Mouse (Mus musculus) kidney, embryonic 15.5 days (tissue): Measurements from ENCODE around the gene Pcp4l1. TPM values are rescaled to one million over a fixed set of nuclear protein-coding genes. Genes with fewer than 3 reads are reported as not detected.

Source experiments
- ATAC-seq: fragments of 200-750 bp; cut with Nextera tagmentation; replicated peaks from 2 replicates; pipeline ENCODE4 v1.8.0; 2017; ENCODE audit warnings: moderate TSS enrichment; ENCODE audit not compliant: low FRiP score
- H3K27ac ChIP-seq: fragments of 300-500 bp; sonication (generic); 2 replicates; pipeline ENCODE4 v1.5.1; 2015; ENCODE audit warnings: mild to moderate bottlenecking, inconsistent platforms
- H3K27me3 ChIP-seq: fragments of 300-500 bp; sonication (generic); 2 replicates; pipeline ENCODE4 v1.6.1; 2015; ENCODE audit warnings: inconsistent platforms
- H3K36me3 ChIP-seq: fragments of 300-500 bp; sonication (generic); 2 replicates; pipeline ENCODE4 v1.6.1; 2015; ENCODE audit warnings: inconsistent platforms
- H3K4me1 ChIP-seq: fragments of 300-500 bp; sonication (generic); 2 replicates; pipeline ENCODE4 v1.6.1; 2015; ENCODE audit warnings: inconsistent platforms
- H3K4me2 ChIP-seq: fragments of 300-500 bp; sonication (generic); 2 replicates; pipeline ENCODE4 v1.6.1; 2015; ENCODE audit warnings: moderate library complexity, mild to moderate bottlenecking, inconsistent platforms
- H3K4me3 ChIP-seq: fragments of 300-500 bp; sonication (generic); replicated peaks from 2 replicates; pipeline ENCODE4 v1.5.1; 2015; ENCODE audit warnings: mild to moderate bottlenecking, inconsistent platforms
- H3K9ac ChIP-seq: fragments of 300-500 bp; sonication (generic); 2 replicates; pipeline ENCODE4 v1.6.1; 2015; ENCODE audit warnings: mild to moderate bottlenecking, inconsistent platforms
- H3K9me3 ChIP-seq: fragments of 300-500 bp; sonication (generic); replicated peaks from 2 replicates; pipeline ENCODE4 v1.6.1; 2016; ENCODE audit warnings: inconsistent platforms
- WGBS: fragments of 180-500 bp; shearing (Covaris S2); methylation state at CpG from one replicate; pipeline ENCODE4 v1.1.7; 2015; ENCODE audit warnings: mixed read lengths; 5-methylcytosine and 5-hydroxymethylcytosine counted together
- polyA plus RNA-seq: library from polyadenylated mRNA; unstranded; fragments of >200 nt; fragmentation: Nextera tagmentation; extraction: Ambion mirVana; gene quantifications from 2 replicates; pipeline ENCODE4 v1.2.1, GENCODE M21; 2015

Pcp4l1 gene
- polyA plus RNA-seq, 1 experiment from 2014 or later: 4.0 TPM

GRCm38 (mm10) chr1:171220871-171221270 lies 24.8 kb upstream of the Pcp4l1 start:
- H3K4me2 ChIP-seq: peak overlapping the region; percentile 73
- H3K27ac ChIP-seq: no peak overlapping the region
- 6% methylated on average over 10 of the region's 10 CpGs for WGBS
- H3K36me3 ChIP-seq: peaks cover 27% of the 10 kb centered on the region
- ATAC-seq: 0 out of 2 replicates have a peak, but pooled peaks have one; percentile 9
- H3K9ac ChIP-seq: peak overlapping the region; percentile 59; the same call in 1 of the 2 replicates
- peak overlapping the region; percentile 74 for H3K4me3 ChIP-seq
- H3K9me3 ChIP-seq: no peaks in the 10 kb centered on the region
- peaks cover 20% of the 10 kb centered on the region for H3K4me1 ChIP-seq
- H3K27me3 ChIP-seq: no peaks in the 10 kb centered on the region

- H3K9ac ChIP-seq: no peak overlapping the region
- H3K4me2 ChIP-seq: no peak overlapping the region
- H3K4me3 ChIP-seq: no peak overlapping the region
- H3K27me3 ChIP-seq: no peaks in the 10 kb centered on the region
- no peak for ATAC-seq
- H3K27ac ChIP-seq: no peak overlapping the region
- peaks cover 10% of the 10 kb centered on the region for H3K4me1 ChIP-seq
- WGBS: 79% methylated on average over 18 of the region's 18 CpGs
- H3K9me3 ChIP-seq: no peaks in the 10 kb centered on the region
- H3K36me3 ChIP-seq: peaks cover 27% of the 10 kb centered on the region
Observed at GRCm38 (mm10) chr1:171216241-171216955, 20.3 kb upstream of the Pcp4l1 start.

DNA sequence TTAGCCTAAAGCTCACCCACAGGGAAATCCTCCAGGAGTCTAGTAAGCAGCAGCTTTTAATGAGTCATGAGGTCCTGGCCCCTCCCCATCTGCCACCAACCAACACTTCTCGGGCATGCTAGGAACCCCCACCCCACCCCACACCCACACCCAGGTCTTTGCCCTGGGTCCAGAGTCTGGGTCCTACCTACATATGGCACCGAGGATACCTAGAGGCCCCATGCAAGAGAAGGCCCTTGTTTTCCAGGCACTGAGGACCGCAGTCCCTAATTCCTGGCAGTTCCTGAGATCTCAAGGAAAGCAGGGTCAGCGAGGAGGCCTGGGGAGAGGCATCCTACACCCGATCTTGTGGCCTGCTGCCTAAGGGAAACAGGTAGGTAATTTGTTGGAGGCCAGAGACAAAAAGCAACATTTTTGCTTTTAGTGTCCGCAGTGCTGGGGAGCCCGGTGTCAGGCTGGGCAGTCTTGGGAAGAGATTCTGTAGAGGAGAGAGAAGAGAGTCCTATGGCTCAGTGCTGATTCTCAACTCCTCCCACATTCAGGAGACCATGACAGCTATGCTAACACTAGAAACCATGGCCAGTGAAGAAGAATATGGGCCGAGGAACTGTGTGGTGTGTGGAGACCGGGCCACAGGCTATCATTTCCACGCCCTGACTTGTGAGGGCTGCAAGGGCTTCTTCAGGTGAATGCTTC lies 17.9 kb upstream of the Pcp4l1 start, which contains the start of gene Nr1i3:
TSS of gene Nr1i3 (plus strand) at position 170 of the 696 bp plus-strand sequence.
- 67% methylated on average over 10 of the region's 10 CpGs for WGBS
- Histone ChIP-seq H3K9me3 (no peaks in the 10 kb centered on the region), H3K27ac (no peak within 1 kb of the TSS), H3K4me2 (no peak within 1 kb of the TSS), H3K27me3 (no peaks in the 10 kb centered on the region), H3K4me3 (no peak within 1 kb of the TSS), H3K36me3 (peaks cover 12% of the 10 kb centered on the region), H3K9ac (no peak within 1 kb of the TSS), H3K4me1 (peaks cover 4% of the 10 kb centered on the region)
- no peak; the same call in 1 of the 2 replicates for ATAC-seq

DNA sequence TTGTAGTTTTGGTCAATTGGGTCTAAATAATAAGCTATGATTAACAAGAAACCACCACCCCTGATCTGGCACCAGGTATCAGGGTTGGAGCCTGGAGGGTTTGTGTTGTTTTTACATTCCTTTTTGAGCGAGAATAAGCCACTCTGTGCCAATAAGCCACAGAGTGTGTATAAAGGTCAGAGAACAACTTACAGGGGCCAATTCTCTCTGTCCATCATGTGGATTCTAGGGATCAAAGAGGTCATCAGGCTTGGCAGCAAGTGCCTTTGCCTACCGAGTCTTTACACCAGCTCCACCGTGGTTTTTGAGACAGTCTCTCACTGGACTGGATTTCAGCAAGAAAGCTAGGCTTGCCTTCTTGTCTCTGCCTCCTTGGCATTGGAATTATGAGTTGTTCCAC lies 16.8 kb upstream of the Pcp4l1 start:
- 39% methylated on average over 3 of the region's 3 CpGs for WGBS
- H3K36me3 ChIP-seq: 0 out of 2 replicates have a peak, but pooled peaks cover under 1% of the 10 kb centered on the region
- H3K4me3 ChIP-seq: no peak overlapping the region
- no peaks in the 10 kb centered on the region for H3K27me3 ChIP-seq
- no peaks in the 10 kb centered on the region for H3K9me3 ChIP-seq
- no peak for ATAC-seq
- H3K4me1 ChIP-seq: peaks cover 4% of the 10 kb centered on the region
- no peak overlapping the region for H3K27ac ChIP-seq
- H3K4me2 ChIP-seq: no peak overlapping the region
- H3K9ac ChIP-seq: no peak overlapping the region

- Histone ChIP-seq H3K9ac (no peak overlapping the region), H3K27ac (no peak overlapping the region), H3K4me1 (peaks cover 4% of the 10 kb centered on the region), H3K27me3 (no peaks in the 10 kb centered on the region), H3K4me3 (no peak overlapping the region), H3K4me2 (no peak overlapping the region), H3K9me3 (no peaks in the 10 kb centered on the region), H3K36me3 (no peaks in the 10 kb centered on the region)
- peak; percentile 58; the same call in 1 of the 2 replicates for ATAC-seq
- 14% methylated on average over 4 of the region's 4 CpGs for WGBS
Observed at GRCm38 (mm10) chr1:171209409-171209808, 13.3 kb upstream of the Pcp4l1 start.

GRCm38 (mm10) chr1:171205704-171206493 lies 9.8 kb upstream of the Pcp4l1 start:
- Histone ChIP-seq H3K4me2 (no peak overlapping the region), H3K27ac (no peak overlapping the region), H3K4me1 (peaks cover 4% of the 10 kb centered on the region), H3K36me3 (no peaks in the 10 kb centered on the region), H3K9ac (no peak overlapping the region), H3K27me3 (no peaks in the 10 kb centered on the region), H3K9me3 (no peaks in the 10 kb centered on the region), H3K4me3 (no peak overlapping the region)
- no peak for ATAC-seq
- WGBS: 59% methylated on average over 6 of the region's 6 CpGs

- Histone ChIP-seq H3K4me3 (no peak overlapping the region), H3K4me1 (no peaks in the 10 kb centered on the region), H3K4me2 (no peak overlapping the region), H3K9ac (no peak overlapping the region), H3K27me3 (no peaks in the 10 kb centered on the region), H3K9me3 (no peaks in the 10 kb centered on the region), H3K27ac (no peak overlapping the region), H3K36me3 (no peaks in the 10 kb centered on the region)
- no peak for ATAC-seq
- WGBS: 60% methylated on average over 7 of the region's 7 CpGs
Observed at GRCm38 (mm10) chr1:171204249-171204644, 8.2 kb upstream of the Pcp4l1 start.

GRCm38 (mm10) chr1:171203471-171204248 lies 7.6 kb upstream of the Pcp4l1 start:
- no peaks in the 10 kb centered on the region for H3K36me3 ChIP-seq
- H3K4me3 ChIP-seq: no peak overlapping the region
- H3K4me2 ChIP-seq: no peak overlapping the region

DNA sequence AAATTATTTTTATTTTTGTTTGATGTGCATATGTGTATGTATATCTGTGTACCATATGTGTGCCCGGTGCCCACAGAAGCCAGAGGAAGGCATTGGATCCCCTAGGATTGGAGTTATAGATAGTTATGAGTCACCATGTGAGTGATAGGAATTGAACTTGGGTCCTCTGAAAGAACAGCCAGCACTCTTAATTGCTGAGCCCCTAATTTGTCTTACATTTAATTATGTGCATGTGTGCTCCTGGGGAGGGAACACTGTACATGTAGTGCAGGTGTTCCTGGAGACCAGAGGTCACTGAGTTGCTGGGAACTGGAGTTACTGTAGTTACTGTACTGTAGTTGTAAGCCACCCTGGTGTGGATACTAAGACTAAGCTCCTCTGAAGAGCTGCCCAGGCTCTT lies 4.7 kb upstream of the Pcp4l1 start:
- H3K27me3 ChIP-seq: peaks cover 27% of the 10 kb centered on the region
- H3K4me2 ChIP-seq: no peak overlapping the region
- no peak overlapping the region for H3K27ac ChIP-seq
- no peak for ATAC-seq
- H3K36me3 ChIP-seq: no peaks in the 10 kb centered on the region
- 100% methylated on average over 1 of the region's 1 CpGs for WGBS
- H3K9me3 ChIP-seq: no peaks in the 10 kb centered on the region
- peaks cover 6% of the 10 kb centered on the region for H3K4me1 ChIP-seq
- H3K9ac ChIP-seq: no peak overlapping the region
- H3K4me3 ChIP-seq: no peak overlapping the region

More at GRCm38 (mm10) chr1:171203471-171204248, 7.6 kb upstream of the Pcp4l1 start:
- no peak overlapping the region for H3K9ac ChIP-seq
- no peaks in the 10 kb centered on the region for H3K9me3 ChIP-seq
- no peak for ATAC-seq
- 65% methylated on average over 10 of the region's 11 CpGs for WGBS
- no peaks in the 10 kb centered on the region for H3K27me3 ChIP-seq
- H3K4me1 ChIP-seq: no peaks in the 10 kb centered on the region
- no peak overlapping the region for H3K27ac ChIP-seq

DNA sequence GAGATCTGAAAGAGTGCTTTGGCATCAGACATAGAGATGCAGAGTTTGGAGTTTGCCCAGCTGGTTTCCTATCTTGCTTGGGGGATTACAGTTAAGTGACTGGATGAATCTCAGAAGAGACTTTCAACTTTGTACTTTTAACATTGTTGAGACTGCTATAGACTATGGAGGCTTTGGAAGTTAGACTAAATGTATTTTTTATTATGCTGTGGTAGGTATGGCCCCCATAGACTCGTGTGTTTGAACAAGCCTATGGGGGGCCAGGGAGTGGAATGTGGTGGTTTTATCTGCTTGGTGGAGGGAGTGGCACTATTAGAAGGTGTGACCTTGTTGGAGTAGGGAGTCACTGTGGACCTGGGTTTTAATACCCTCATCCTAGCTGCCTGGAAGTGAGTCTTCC lies 3.5 kb upstream of the Pcp4l1 start:
- no peak for ATAC-seq
- H3K27ac ChIP-seq: no peak overlapping the region
- no peak overlapping the region for H3K9ac ChIP-seq
- no peaks in the 10 kb centered on the region for H3K9me3 ChIP-seq
- H3K4me1 ChIP-seq: peaks cover 14% of the 10 kb centered on the region
- WGBS: 42% methylated on average over 1 of the region's 1 CpGs
- H3K4me2 ChIP-seq: no peak overlapping the region
- peaks cover 39% of the 10 kb centered on the region for H3K27me3 ChIP-seq
- no peaks in the 10 kb centered on the region for H3K36me3 ChIP-seq
- no peak overlapping the region for H3K4me3 ChIP-seq

DNA sequence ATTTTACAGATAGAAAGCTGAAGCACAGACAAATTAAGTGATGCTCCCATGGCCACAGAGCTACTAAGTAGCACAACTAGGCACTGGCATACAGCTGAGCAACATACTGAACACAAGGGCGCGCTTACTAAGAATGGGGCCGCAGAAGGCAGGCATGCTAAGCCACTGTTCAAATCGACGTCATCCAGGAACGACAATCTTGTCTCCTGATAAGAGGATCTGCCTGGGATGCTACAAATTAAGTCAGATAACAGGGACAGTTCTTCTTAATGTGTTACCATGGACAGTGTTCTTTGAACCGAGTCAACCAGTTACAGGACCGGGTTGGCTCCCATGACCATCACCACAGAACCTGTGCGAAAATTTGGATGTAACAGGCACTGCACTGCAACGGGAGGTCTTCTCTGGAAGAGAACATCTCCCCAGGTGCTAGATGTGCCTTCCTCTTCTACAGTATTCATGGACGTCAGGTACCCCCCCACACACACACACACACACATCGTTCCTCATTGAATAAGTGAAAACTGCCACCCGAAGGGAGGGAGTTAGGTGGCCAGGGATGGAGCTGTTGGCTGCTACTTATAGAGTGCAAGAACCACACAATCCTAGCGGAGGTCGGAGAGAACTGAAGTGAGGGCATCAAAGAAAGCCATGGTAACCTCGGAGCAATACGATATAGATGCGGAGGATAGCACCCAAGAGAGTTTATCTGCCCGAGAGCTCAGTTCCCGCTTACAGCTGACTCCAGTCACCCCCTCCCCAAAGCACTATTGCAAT lies 834 bp downstream of the Pcp4l1 start:
- Histone ChIP-seq H3K36me3 (no peaks in the 10 kb centered on the region), H3K4me1 (peaks cover 30% of the 10 kb centered on the region), H3K27me3 (peaks cover 79% of the 10 kb centered on the region), H3K9me3 (no peaks in the 10 kb centered on the region), H3K27ac (no peak overlapping the region), H3K4me3 (peak overlapping the region; percentile 53), H3K4me2 (peak overlapping the region; percentile 96), H3K9ac (0 out of 2 replicates have a peak overlapping the region, but pooled peaks have one; percentile 42)
- ATAC-seq: no peak
- WGBS: 9% methylated on average over 20 of the region's 20 CpGs
